Mouse (Mus musculus): ENCODE measurements at regions not wholly inside any gene's neighbourhood (a gene's known extent, or its start where the extent isn't known, plus 50 kb on each side); places are given as distances from the start of the nearest gene placed in this dataset.

DNA sequence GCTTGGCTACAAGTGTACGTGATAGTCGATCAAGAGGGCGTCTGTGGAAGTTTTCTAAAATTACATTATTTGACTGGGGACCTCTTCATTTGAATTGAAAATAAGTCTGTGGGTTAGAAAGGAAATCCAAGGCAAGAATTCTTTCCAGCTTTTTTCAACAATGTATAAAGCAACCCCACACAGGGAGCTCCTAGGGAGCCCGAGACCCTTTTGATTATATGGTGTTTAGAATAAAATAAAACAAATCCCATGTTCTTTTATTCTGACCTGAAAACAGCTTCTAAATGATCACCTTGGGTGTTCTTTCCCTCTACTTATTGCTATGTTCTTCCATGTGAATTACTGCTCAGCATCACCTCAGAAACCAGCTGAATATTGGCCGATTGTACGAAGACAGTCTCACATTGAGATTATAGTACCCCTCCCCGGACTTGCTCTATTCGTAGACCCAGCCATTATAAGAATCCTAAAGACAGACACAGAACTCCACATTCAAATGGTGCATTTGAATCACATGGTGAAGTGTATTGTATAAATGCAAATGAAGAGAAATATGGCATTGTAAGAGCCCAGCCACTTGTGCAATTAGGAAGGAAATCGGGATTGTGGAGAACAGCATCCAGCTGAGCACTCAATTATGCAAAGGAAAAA is 236.3 kb upstream of the Map3k7 start:
- no peak for DNase-seq

- no peak for DNase-seq
Observed at GRCm38 (mm10) chr4:31728149-31728516, 235.8 kb upstream of the Map3k7 start.

GRCm38 (mm10) chr4:31743776-31744175 is 220.1 kb upstream of the Map3k7 start:
- DNase-seq = no peak

- no peak for DNase-seq
Observed at GRCm38 (mm10) chr4:31744431-31744830, 219.5 kb upstream of the Map3k7 start.

DNA sequence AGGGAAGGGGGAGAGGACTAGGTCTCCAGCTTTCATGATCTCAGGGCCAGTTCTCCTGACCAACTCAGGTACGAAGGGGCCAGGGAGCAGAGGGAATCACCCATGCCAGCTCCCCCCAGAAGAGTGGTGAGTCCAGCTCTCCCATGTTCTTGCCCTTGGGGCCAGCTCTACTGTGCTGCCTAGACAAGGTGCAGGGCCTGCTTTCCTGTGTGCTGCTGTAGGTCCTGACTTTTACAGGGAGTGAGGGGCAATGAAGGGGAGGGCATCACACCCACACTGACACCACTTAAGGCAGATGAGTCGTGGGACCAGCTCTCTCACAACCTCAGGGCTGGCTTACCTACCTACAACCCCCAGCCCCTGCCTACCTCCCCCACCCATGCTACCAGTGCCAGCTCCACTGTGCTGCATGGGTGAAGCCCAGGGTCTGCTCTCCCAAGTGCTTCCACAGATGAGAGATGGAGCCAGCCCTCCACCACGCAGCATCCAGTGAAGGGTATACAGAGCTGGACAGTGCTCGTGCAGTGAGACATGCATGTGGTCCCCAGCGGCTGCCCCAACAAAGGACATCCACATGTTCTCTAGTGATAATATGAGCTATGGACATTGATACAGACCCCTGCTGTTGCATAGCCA is 210.1 kb upstream of the Map3k7 start:
- DNase-seq = no peak

GRCm38 (mm10) chr4:31757126-31757525 is 206.8 kb upstream of the Map3k7 start:
- DNase-seq = no peak

GRCm38 (mm10) chr4:31760116-31760515 is 203.8 kb upstream of the Map3k7 start:
- no peak for DNase-seq

DNA sequence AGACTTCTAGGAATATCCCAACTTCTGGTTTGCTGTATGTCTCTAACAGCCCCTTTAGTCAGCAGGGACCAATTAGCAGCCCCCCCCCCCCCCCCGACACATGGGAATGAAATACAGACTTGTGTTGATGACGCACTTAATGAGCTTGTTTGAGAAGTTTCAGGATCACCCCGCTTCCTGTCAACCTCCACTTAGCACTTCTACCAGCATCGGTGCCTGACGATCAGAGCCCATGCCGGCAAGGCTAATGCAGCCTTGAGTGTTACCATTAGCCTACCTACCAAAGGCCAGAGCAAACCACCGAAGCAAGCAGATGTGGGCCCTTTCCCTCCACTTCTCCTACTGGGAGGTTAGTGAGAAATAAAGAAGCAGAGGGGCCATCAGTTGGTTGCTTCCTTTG is 201.7 kb upstream of the Map3k7 start:
- no peak for DNase-seq

DNA sequence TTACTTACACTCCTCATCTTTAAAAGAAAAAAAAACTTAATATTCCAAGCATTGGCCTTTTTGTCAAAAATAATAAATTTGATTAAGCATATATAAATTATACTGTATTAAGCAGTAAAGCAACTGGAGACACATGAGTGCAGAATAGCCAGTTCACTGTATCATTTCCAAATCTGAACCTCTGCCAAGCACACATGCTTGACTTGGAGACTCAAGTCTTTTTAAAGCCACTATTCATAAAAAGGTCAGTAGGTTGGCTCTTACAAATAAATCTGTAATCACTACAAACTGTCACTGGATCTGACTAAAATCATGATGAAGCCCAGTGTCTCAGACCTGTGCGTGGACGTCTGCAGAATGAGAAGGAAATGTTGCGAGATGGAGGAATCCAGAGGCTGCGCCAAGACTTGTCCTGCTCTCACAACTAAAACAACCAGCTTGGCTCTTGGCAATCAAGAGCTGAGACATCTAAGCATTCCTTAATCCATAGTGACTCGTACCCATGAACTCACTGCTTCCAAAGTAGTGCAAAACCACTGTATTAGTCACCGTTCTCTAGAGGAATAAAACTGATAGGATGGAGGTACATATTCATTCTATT is 195.8 kb upstream of the Map3k7 start:
- no peak for DNase-seq

DNA sequence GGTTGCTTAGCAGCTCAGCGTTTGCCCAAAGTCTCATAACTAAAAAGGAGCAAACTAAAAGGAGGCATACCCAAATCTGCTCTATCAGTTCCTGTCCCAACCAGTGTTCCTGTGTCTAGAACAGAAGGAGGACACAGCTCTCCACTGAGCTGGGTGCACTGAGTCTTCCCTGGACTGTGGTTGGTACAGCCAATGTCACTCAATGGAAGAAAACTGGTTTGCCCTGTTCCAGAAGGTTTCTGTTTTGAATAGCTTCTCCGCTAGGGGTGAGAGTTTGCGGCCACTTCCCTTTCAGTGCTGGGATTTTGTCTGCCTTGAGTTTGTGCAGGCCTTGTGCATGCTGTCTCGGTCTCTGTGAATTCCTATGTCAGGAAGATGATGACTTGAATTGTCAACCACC is 194.6 kb upstream of the Map3k7 start:
- no peak for DNase-seq

- DNase-seq = no peak
Observed at GRCm38 (mm10) chr4:31786284-31786683, 177.6 kb upstream of the Map3k7 start.

- no peak for DNase-seq
Observed at GRCm38 (mm10) chr4:31817574-31818240, 146.2 kb upstream of the Map3k7 start.

DNA sequence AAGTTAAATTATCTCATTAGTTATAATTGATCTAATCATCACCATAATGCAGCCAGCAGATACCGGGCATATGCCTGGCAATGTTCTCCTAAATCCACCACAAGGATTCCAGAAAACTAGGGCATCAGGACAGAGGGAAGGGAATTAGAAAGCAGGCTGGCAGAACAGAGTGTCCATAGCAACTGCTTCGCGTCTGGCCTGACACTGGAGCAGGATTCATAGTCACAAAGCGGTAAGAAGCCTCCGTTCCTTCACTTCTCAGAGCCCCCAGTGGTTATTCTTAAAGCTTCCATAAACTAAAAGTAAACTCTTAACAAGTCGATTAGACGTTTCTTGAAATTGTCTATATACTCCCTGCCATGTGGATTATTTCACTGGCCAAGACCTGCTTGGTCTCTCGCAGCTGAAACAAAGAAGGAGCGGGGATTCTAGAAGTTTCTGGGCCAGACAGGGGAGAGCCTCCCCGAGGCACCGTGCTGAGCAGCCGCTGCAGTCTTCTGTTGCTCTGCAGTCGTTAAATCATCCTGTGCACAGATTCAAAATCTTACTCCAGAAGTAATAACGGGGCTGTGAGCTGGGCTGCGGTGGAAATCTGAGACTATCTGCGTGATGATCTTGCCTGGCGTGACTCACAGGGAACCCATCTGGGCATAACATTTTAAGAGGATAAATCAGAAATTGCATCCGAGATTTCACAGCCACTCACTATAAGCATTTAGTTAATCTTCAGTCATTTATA is 144.2 kb upstream of the Map3k7 start:
- DNase-seq = no peak

DNA sequence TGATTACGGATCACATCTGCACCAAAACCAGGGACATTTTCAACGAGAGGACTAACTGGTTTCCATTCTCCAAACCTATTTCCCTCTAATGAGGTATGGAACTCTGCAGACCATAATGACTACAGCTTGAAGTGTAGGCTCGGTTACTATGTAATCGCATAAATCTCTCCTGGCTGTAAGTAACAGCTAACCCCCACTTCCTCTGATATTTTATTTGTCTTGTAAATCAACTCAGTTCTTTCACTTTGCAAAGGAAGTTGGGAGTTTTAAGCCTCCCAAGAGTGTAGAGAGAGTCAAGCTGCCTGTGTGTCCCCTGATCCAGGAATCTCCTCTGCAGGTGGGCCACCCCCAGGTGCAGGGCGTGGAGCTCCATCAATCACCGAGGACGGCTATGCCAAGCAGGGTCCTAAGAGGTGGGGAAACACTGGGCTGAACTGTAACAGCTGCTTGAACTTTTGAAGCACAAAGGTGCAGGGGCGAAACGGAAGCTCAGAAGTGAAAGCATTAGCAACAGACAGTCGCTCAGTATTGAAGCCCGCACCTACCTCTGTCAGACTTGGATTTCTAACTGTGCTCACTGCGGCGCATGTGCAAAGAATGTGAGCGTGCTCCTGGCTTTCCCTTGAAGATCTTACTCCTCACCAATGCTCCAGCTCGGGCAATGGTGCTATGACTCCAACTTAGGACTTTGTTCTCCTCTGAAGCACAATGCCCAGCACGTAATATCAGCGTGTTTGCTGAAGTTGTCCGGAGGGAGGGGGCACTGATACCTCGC is 140.1 kb upstream of the Map3k7 start:
- DNase-seq = peak; percentile 15

DNA sequence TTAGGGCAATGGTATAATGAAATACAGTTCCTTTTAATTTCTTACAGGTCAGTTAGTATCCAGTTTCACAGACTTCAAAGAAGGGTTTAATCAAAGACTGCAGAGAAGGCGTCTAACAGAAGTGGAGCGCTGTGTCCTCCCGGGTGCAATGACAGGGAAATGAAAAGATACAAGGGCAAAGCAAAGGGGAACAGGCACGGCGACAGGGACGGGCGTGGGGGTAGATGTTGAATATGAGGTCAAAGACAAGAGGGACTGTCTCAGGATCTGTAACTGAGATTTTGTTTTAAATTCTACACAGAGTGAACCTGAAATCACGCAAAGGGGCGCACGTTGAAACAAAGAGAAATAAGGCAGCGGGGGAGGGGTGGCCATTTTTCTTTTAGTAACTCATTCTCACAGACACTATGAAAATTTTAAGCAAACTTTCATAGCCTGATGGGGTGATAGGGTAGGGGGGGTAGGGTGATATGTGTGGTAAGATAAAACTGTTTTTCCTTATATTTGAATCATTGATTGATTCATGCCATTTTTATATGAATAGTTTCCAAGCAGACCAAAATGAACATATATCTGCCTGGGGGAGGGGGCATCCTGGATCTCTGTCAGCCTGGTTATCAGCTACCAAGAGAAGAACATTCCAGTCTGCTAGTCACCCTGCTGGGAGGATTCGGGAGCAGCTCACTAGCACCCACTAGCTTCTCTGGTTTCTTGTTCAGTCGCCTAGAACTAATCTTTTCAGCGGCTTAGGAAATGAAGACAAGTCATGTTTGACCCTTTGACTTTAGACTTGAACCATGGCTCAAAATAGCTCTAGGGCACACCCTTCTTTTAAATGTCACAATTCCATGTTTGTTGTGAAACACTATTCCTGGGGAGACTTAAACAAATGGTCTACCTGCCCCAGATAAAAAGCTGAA is 139.1 kb upstream of the Map3k7 start:
- DNase-seq = no peak

GRCm38 (mm10) chr4:31825438-31825830 is 138.5 kb upstream of the Map3k7 start:
- DNase-seq = no peak

- no peak for DNase-seq
Observed at GRCm38 (mm10) chr4:31826661-31827060, 137.2 kb upstream of the Map3k7 start.

DNA sequence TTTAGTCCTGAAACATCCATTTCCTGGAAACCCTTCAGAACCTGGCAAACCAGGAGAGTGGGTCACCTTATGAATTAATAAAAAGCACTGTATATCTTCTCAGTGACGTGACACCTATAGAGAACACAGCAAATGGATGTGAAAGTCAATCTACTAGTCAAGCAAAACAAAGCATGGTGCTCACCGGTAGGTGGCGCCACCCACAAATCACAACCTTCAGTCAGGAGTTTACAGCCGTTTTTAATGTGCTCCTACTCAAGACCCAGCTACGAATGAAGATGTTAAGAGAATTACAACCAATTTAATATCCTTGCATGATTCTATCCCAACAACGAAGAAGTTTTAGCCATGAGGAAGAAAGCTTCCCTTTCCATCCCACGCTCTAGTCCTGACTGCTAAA is 136.6 kb upstream of the Map3k7 start:
- DNase-seq = peak; percentile 10

GRCm38 (mm10) chr4:31830241-31830640 is 133.7 kb upstream of the Map3k7 start:
- peak; percentile 14 for DNase-seq

DNA sequence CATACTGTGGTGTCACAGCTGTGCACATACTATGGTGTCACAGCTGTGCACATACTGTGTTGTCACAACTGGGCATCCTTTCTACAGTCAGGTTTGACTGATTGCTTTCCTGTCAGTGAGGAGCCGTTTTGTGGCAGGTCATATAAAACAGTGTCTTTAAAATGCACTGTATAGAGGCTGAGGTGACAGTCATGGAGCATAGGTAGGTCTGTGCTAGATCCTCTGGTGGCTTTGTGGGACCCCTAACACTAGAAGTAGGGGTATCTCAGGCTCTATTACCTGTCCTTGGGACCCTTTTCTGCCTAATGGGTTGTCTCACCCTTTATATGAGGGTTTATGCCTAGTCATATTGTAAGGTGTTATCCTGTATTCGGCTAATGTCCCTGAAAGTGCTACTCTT is 132.4 kb upstream of the Map3k7 start:
- no peak for DNase-seq

GRCm38 (mm10) chr4:31833828-31834227 is 130.1 kb upstream of the Map3k7 start:
- no peak for DNase-seq
